Mouse (Mus musculus) fat pad, adult 2 months (tissue): ENCODE measurements at regions not wholly inside any gene's neighbourhood (a gene's known extent, or its start where the extent isn't known, plus 50 kb on each side); places are given as distances from the start of the nearest gene placed in this dataset.

Source experiments
- DNase-seq: peaks from one replicate; pipeline ENCODE4 v3.0.0-alpha.2; 2011; ENCODE audit warnings: low read depth, low spot score; ENCODE audit errors: extremely low read depth

- no peak for DNase-seq
Measured at GRCm38 (mm10) chr19:15649368-15649767, 297.8 kb downstream of the Psat1 start.

GRCm38 (mm10) chr19:15647313-15647712 lies 299.8 kb downstream of the Psat1 start:
- DNase-seq = no peak

GRCm38 (mm10) chr19:15644786-15645185 lies 302.4 kb downstream of the Psat1 start:
- no peak for DNase-seq

- DNase-seq = no peak
Measured at GRCm38 (mm10) chr19:15617233-15617915, 329.8 kb downstream of the Psat1 start.

- no peak for DNase-seq
Measured at GRCm38 (mm10) chr19:15614648-15615561, 332.2 kb downstream of the Psat1 start.

GRCm38 (mm10) chr19:15611137-15611758 lies 335.9 kb downstream of the Psat1 start:
- no peak for DNase-seq

GRCm38 (mm10) chr19:15606440-15606839 lies 340.7 kb downstream of the Psat1 start:
- no peak for DNase-seq

GRCm38 (mm10) chr19:15592821-15593220 lies 354.3 kb downstream of the Psat1 start:
- no peak for DNase-seq

- DNase-seq = no peak
Measured at GRCm38 (mm10) chr19:15583782-15584693, 363.1 kb downstream of the Psat1 start.

- no peak for DNase-seq
Measured at GRCm38 (mm10) chr19:15583106-15583781, 363.9 kb downstream of the Psat1 start.

GRCm38 (mm10) chr19:15571204-15571603 lies 375.9 kb downstream of the Psat1 start:
- DNase-seq = no peak

- no peak for DNase-seq
Measured at GRCm38 (mm10) chr19:15561511-15561910, 385.6 kb downstream of the Psat1 start.

GRCm38 (mm10) chr19:15553953-15554352 lies 393.2 kb downstream of the Psat1 start:
- DNase-seq = no peak

GRCm38 (mm10) chr19:15517853-15518252 lies 429.3 kb downstream of the Psat1 start:
- DNase-seq = no peak

- no peak for DNase-seq
Measured at GRCm38 (mm10) chr19:15516566-15517305, 430.4 kb downstream of the Psat1 start.

GRCm38 (mm10) chr19:15513197-15513596 lies 433.9 kb downstream of the Psat1 start:
- no peak for DNase-seq

- no peak for DNase-seq
Measured at GRCm38 (mm10) chr19:15510395-15510794, 436.7 kb downstream of the Psat1 start.

GRCm38 (mm10) chr19:15502985-15503354 lies 444.2 kb downstream of the Psat1 start:
- DNase-seq = no peak

- no peak for DNase-seq
Measured at GRCm38 (mm10) chr19:15502315-15502984, 444.7 kb downstream of the Psat1 start.
